Mouse (Mus musculus) embryonic stem cell, embryonic (primary cell): ENCODE measurements around the gene Fubp1.

Experiments
- CTCF ChIA-PET, 4 experiments: fragments of 300-600 bp in 2 of 4; fragments of 350-600 bp in 2 of 4; sonication (Branson Sonifier 250); formaldehyde crosslinking; loops; one replicate each; lab custom pipeline; 2022; ENCODE audit warnings: inconsistent platforms in 2 of 4; lab: Charles Lee
- POLR2A ChIA-PET, 4 experiments: fragments of 300-600 bp in 2 of 4; fragments of 350-600 bp in 2 of 4; sonication (Branson Sonifier 250); formaldehyde crosslinking; loops; one replicate each; lab custom pipeline; 2022; ENCODE audit warnings: antibody characterized with exemption in 4 of 4, inconsistent platforms in 1 of 4; lab: Charles Lee

Fubp1 gene

DNA sequence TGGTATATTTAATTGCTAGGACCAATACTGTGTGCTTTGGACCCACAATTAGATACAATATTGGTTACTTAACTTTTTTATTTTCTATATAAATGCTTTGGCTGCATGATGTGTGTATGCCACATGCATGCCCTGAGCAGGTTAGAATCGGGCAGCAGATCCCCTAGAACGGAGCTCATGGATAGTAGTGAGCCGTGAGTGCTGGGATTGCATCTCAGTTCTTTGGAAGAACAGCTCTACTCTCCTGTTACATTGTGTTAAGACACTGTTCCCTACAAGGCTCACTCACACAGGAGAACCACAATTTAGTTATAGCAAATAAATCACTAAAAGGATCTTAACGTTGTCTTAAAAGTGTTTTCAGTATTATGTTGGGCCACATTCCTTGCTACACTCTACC is 33.1 kb downstream of the Fubp1 start:
- ChIA-PET CTCF (interaction anchor here in 3 of 4 experiments (0.9 to 1.4 kb wide), 3 partner anchors 9 to 132 kb away, joined by 3 read pairs; no protein-coding TSS in a partner anchor), POLR2A (interaction anchor here in 3 of 4 experiments (0.5 to 9.8 kb wide), 8 partner anchors 12 to 33 kb away, joined by 3 to 113 read pairs (median 3); no protein-coding TSS in a partner anchor)

- ChIA-PET POLR2A (interaction anchor here in 3 of 4 experiments (0.6 to 9.8 kb wide), 11 partner anchors 10 to 135 kb away, joined by 3 to 113 read pairs (median 4); partner anchors contain the start of gene Nexn (in 1 of the 3)), CTCF (interaction anchor here (0.7 to 1.7 kb wide), 8 partner anchors 14 to 135 kb away, joined by 3 to 8 read pairs (median 4); no protein-coding TSS in a partner anchor)
Measured at GRCm38 (mm10) chr3:152245273-152245910, 35.2 kb downstream of the Fubp1 start.

DNA sequence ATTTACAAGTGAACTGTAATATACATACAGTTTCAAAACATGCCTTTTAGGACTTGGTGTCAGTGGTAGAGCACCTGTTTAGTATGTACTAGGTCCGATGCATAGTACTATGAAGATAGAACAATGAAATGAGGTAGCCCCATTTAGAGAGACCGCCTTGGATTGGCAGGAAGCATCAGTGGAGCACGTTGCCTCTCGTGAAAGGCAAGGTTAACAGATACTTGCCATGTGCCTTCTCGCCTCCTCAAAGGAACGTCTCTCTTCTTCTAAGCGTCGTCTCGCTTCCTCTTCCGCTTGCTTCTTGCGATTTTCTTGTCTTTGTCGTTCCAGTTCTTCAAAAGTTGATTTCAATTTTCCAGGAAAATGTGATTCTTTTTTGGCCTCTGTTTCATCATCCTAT is 37.5 kb downstream of the Fubp1 start:
- CTCF ChIA-PET, result no interaction called here
- POLR2A ChIA-PET, result interaction anchor here in 1 of 4 experiments (1.5 to 2.3 kb wide), 3 partner anchors 8 to 22 kb away, joined by 3 to 12 read pairs (median 6); no protein-coding TSS in a partner anchor

GRCm38 (mm10) chr3:152250487-152250886 is 40.3 kb downstream of the Fubp1 start:
- CTCF ChIA-PET, result interaction anchor here in 2 of 4 experiments (0.6 to 1.5 kb wide), 3 partner anchors 9 to 224 kb away, joined by 3 to 7 read pairs (median 3); no protein-coding TSS in a partner anchor

GRCm38 (mm10) chr3:152257528-152257927 is 47.3 kb downstream of the Fubp1 start:
- CTCF ChIA-PET, result no interaction called here

More at GRCm38 (mm10) chr3:152250487-152250886, 40.3 kb downstream of the Fubp1 start:
- POLR2A ChIA-PET, result interaction anchor here in 3 of 4 experiments (0.5 to 1.4 kb wide), 11 partner anchors 9 to 583 kb away, joined by 3 to 5 read pairs (median 3); partner anchors contain the start of gene Nexn (in 1 of the 3)

GRCm38 (mm10) chr3:152259409-152259808 is 49.2 kb downstream of the Fubp1 start:
- POLR2A ChIA-PET, result interaction anchor here in 2 of 4 experiments (0.8 to 1.1 kb wide), 6 partner anchors 17 to 149 kb away, joined by 3 to 6 read pairs (median 3); partner anchors contain the start of genes Dnajb4 (in 1 of the 2) and Fubp1 (in 1 of the 2)
- CTCF ChIA-PET, result interaction anchor here (0.6 to 1.6 kb wide), 32 partner anchors 9 to 669 kb away, joined by 3 to 15 read pairs (median 4); partner anchors contain the start of gene Zzz3 (in 1 of the 4)

More at GRCm38 (mm10) chr3:152257528-152257927, 47.3 kb downstream of the Fubp1 start:
- POLR2A ChIA-PET, result interaction anchor here in 1 of 4 experiments (0.9 to 1.4 kb wide), 2 partner anchors 11 to 14 kb away, joined by 3 to 4 read pairs; no protein-coding TSS in a partner anchor

DNA sequence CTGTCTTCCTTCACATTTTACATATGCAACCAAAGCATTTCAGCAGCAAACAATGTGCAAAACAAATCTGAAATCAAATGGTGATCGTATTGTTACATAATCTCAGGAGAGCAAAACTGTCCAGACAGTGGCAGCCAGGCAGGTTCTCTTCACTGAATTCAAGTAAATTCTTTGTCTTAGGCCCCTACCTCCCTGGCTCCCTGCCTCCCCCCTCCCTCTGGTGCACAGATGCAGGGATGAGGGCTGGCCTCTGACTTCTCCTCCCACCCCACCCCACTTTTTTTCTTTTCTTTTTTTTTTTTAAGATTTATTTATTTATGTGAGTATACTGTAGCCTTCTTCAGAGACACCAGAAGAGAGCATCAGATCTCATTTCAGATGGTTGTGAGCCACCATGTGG is 50.1 kb downstream of the Fubp1 start:
- CTCF ChIA-PET, result interaction anchor here (0.9 to 1.6 kb wide), 18 partner anchors 10 to 668 kb away, joined by 3 to 10 read pairs (median 4); no protein-coding TSS in a partner anchor
- POLR2A ChIA-PET, result interaction anchor here in 2 of 4 experiments (0.7 to 1.8 kb wide), 5 partner anchors 26 to 140 kb away, joined by 3 to 5 read pairs (median 3); partner anchors contain the start of genes Dnajb4 (in 1 of the 2) and Fubp1 (in 1 of the 2)

GRCm38 (mm10) chr3:152261436-152261835 is 51.2 kb downstream of the Fubp1 start:
- ChIA-PET POLR2A (interaction anchor here in 2 of 4 experiments (0.8 to 2.0 kb wide), 16 partner anchors 9 to 151 kb away, joined by 3 to 7 read pairs (median 4); no protein-coding TSS in a partner anchor), CTCF (interaction anchor here in 3 of 4 experiments (0.7 to 1.6 kb wide), 7 partner anchors 32 to 502 kb away, joined by 3 to 5 read pairs (median 3); no protein-coding TSS in a partner anchor)

- ChIA-PET CTCF (interaction anchor here in 3 of 4 experiments (0.8 to 1.6 kb wide), 5 partner anchors 41 to 501 kb away, joined by 3 to 5 read pairs (median 3); no protein-coding TSS in a partner anchor), POLR2A (interaction anchor here in 2 of 4 experiments (0.8 to 2.0 kb wide), 15 partner anchors 9 to 151 kb away, joined by 3 to 7 read pairs (median 4); no protein-coding TSS in a partner anchor)
Measured at GRCm38 (mm10) chr3:152261948-152262347, 51.7 kb downstream of the Fubp1 start.

DNA sequence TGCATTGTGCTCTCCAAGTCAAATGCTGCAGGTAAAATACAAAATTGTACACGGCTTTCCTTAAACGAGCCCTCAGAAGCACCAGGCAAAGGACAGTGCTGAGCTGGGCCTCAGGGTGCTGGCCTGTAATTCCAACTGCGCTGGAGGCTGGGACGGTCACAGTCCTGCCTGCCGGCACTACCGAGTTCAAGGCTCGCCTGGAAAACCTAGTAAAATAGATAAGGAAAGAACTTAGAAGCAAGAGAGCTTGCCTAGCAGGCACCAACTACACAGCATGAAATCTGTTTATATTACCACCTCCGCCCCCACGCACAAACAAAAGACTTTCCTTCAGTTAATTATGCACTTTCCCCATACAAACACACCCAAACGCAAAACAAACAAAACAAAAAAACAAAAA is 54.2 kb downstream of the Fubp1 start:
- CTCF ChIA-PET, result interaction anchor here in 1 of 4 experiments (0.9 to 1.2 kb wide), 2 partner anchors 18 to 157 kb away, joined by 3 read pairs; no protein-coding TSS in a partner anchor
- POLR2A ChIA-PET, result interaction anchor here in 1 of 4 experiments (0.9 to 1.1 kb wide), 2 partner anchors 22 to 154 kb away, joined by 3 read pairs; no protein-coding TSS in a partner anchor

GRCm38 (mm10) chr3:152264830-152265229 is 54.6 kb downstream of the Fubp1 start:
- CTCF ChIA-PET, result interaction anchor here in 1 of 4 experiments (0.9 to 1.1 kb wide), 2 partner anchors 50 to 158 kb away, joined by 3 to 4 read pairs; no protein-coding TSS in a partner anchor
- POLR2A ChIA-PET, result interaction anchor here in 2 of 4 experiments (1.1 to 1.9 kb wide), 3 partner anchors 22 to 71 kb away, joined by 3 to 7 read pairs (median 3); no protein-coding TSS in a partner anchor

DNA sequence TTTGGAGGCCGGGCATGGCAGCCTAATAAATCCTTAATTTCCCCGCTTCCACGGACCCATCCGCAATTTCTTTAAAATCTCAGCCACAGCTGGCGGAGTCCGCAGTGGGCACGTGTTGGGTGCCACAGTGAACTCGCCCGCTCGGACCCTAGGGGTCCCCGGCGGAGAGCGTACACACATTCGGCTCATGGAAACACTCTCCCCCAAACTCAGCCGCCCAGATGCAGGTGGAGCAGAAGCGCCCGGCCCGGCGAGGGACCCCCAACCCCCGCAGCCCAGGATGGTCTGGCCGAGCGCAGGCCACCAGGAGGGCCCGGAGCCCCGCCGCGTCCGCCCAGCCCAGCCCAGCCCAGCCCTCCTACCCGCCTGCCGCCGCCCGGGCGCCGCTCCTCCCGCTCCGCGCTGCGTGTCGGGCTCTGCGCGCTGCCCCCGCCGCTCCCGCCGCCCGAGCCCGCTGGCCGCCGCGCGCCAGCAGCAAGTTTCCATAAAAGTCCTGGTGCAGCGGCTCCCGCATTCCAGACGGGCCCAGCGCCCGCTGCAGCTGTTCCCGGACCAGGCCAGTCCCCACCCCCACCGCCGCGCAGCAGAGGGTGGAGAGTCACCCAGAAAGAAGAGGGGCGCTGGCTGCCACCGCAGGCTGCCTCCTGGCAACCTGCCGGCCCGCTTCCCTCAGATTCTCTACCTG is 55.3 kb downstream of the Fubp1 start:
- ChIA-PET CTCF (interaction anchor here in 1 of 4 experiments (0.6 to 1.2 kb wide), 4 partner anchors 50 to 1334 kb away, joined by 3 to 6 read pairs (median 4); no protein-coding TSS in a partner anchor), POLR2A (interaction anchor here (0.6 to 2.1 kb wide), 15 partner anchors 10 to 437 kb away, joined by 3 to 11 read pairs (median 4); partner anchors contain the start of genes Miga1 (in 1 of the 4) and Zzz3 (in 1 of the 4))

GRCm38 (mm10) chr3:152266036-152266421 is 55.8 kb downstream of the Fubp1 start, which contains the start of gene Nexn:
Gene Nexn (minus strand): TSS chr3:152266350.
- POLR2A ChIA-PET, result interaction anchor here in 3 of 4 experiments (0.5 to 2.1 kb wide), 20 partner anchors 10 to 663 kb away, joined by 3 to 11 read pairs (median 4); partner anchors contain the start of genes Miga1 (in 2 of the 3) and Zzz3 (in 1 of the 3)
- CTCF ChIA-PET, result interaction anchor here in 2 of 4 experiments (0.5 to 1.2 kb wide), 3 partner anchors 209 to 1333 kb away, joined by 3 to 6 read pairs (median 6); no protein-coding TSS in a partner anchor

GRCm38 (mm10) chr3:152268099-152268498 is 57.9 kb downstream of the Fubp1 start:
- POLR2A ChIA-PET, result interaction anchor here in 2 of 4 experiments (0.9 to 1.6 kb wide), 5 partner anchors 10 to 138 kb away, joined by 3 to 5 read pairs (median 3); no protein-coding TSS in a partner anchor

GRCm38 (mm10) chr3:152271071-152271710 is 61.0 kb downstream of the Fubp1 start:
- CTCF ChIA-PET, result interaction anchor here in 1 of 4 experiments (1.4 to 2.3 kb wide), 2 partner anchors 11 to 26 kb away, joined by 3 to 10 read pairs; no protein-coding TSS in a partner anchor
- POLR2A ChIA-PET, result interaction anchor here in 1 of 4 experiments (0.6 to 2.0 kb wide), 4 partner anchors 9 to 27 kb away, joined by 3 to 6 read pairs (median 4); no protein-coding TSS in a partner anchor

More at GRCm38 (mm10) chr3:152268099-152268498, 57.9 kb downstream of the Fubp1 start:
- CTCF ChIA-PET, result interaction anchor here in 2 of 4 experiments (0.9 to 1.4 kb wide), 3 partner anchors 8 to 495 kb away, joined by 3 to 4 read pairs (median 4); no protein-coding TSS in a partner anchor

GRCm38 (mm10) chr3:152271876-152272275 is 61.7 kb downstream of the Fubp1 start:
- ChIA-PET POLR2A (interaction anchor here in 1 of 4 experiments (0.6 to 1.4 kb wide), 3 partner anchors 14 to 134 kb away, joined by 3 to 4 read pairs (median 3); no protein-coding TSS in a partner anchor), CTCF (interaction anchor here in 1 of 4 experiments (1.1 kb wide), 1 partner anchor 12 kb away, joined by 5 read pairs; no protein-coding TSS in a partner anchor)
